Mouse (Mus musculus) cerebellum, adult 9-11 months (tissue): ENCODE data around the gene Vmn2r81.
"Not testable (repeated sequence)": the region's sequence is repeated elsewhere in the genome, so short reads cannot be mapped to it uniquely, and the experiment has no call there.

Experiments used
- DNase-seq: peaks from one replicate; pipeline ENCODE4 v3.0.0; 2022

The Vmn2r81 gene

GRCm38 (mm10) chr10:79247392-79247791 is at the start of gene Vmn2r81:
Vmn2r81 (plus strand) TSS chr10:79247692.
- not testable (repeated sequence) for DNase-seq

DNA sequence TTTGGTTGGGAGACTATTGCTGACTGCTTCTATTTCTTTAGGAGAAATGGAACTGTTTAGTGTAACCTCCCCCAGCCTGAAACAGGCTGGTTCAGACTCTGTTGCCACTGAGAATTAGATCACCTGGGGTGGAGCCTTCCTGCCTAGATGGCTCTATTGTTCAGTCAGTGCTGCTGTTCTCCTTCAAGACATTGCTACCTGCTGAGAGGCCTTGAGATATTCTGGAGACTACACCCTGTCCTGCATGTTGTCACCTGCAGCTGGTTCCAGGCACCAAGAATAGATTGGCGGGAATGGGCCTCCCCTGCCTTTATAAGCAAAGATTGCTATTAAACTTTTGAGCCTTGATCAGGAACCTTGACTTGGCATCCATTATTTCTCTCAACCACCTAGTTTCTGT is 47.5 kb upstream of the Vmn2r81 start:
- DNase-seq, result not testable (repeated sequence)

GRCm38 (mm10) chr10:79220432-79220831 is 27.1 kb upstream of the Vmn2r81 start:
- DNase-seq, result no peak

GRCm38 (mm10) chr10:79221606-79222005 is 25.9 kb upstream of the Vmn2r81 start:
- DNase-seq, result no peak

GRCm38 (mm10) chr10:79222214-79222613 is 25.3 kb upstream of the Vmn2r81 start:
- DNase-seq, result no peak

- not testable (repeated sequence) for DNase-seq
Measured at GRCm38 (mm10) chr10:79322033-79322736, 74.7 kb downstream of the Vmn2r81 start.

- DNase-seq, result no peak
Measured at GRCm38 (mm10) chr10:79322737-79323086, 75.2 kb downstream of the Vmn2r81 start.
